Mouse (Mus musculus) embryonic facial prominence, embryonic 13.5 days (tissue): Measurements from ENCODE around the gene Mapk13. TPM values are rescaled to one million over a fixed set of nuclear protein-coding genes. Genes with fewer than 3 reads are reported as not detected.

Experiments used
- polyA plus RNA-seq: library from polyadenylated mRNA; unstranded; fragments of >200 nt; fragmentation: Nextera tagmentation; extraction: Ambion mirVana; gene quantifications from 2 replicates; pipeline ENCODE4 v1.2.1, GENCODE M21; 2015

Mapk13 gene
- polyA plus RNA-seq, 1 experiment from 2014 or later = 47.3 TPM

Other genes starting within 250 kb of the Mapk13 start
- not detected in 2 replicates for gene Armc12, start 238.5 kb upstream of the Mapk13 start, polyA plus RNA-seq
- not detected in 2 replicates for gene Clpsl2, start 219.9 kb upstream of the Mapk13 start, polyA plus RNA-seq
- 1.3 TPM in 1 of 2 replicates, not detected in the other for gene Clps, start 208.5 kb upstream of the Mapk13 start, polyA plus RNA-seq
- gene Lhfpl5, start 193.7 kb upstream of the Mapk13 start, polyA plus RNA-seq = 0.50 and 0.76 TPM in 2 replicates
- 96.6 and 97.9 TPM in 2 replicates for gene Srpk1, start 146.6 kb upstream of the Mapk13 start, polyA plus RNA-seq
- 0.43 and 0.46 TPM in 2 replicates for gene Slc26a8, start 79.1 kb upstream of the Mapk13 start, polyA plus RNA-seq
- gene Mapk14, start 78.0 kb upstream of the Mapk13 start, polyA plus RNA-seq = 41.6 and 42.5 TPM in 2 replicates
- 4.1 and 5.3 TPM in 2 replicates for gene AC170998.1, start 43.2 kb upstream of the Mapk13 start, polyA plus RNA-seq
- gene Brpf3, start 31.8 kb downstream of the Mapk13 start, polyA plus RNA-seq = 12.0 and 14.0 TPM in 2 replicates
- gene Pnpla1, start 89.1 kb downstream of the Mapk13 start, polyA plus RNA-seq = 0.26 and 0.98 TPM in 2 replicates
- 0.29 and 0.41 TPM in 2 replicates for gene 4930539E08Rik, start 146.0 kb downstream of the Mapk13 start, polyA plus RNA-seq
- gene Pxt1, start 174.5 kb downstream of the Mapk13 start, polyA plus RNA-seq = not detected in 2 replicates
- 99.9 and 103 TPM in 2 replicates for gene Kctd20, start 182.7 kb downstream of the Mapk13 start, polyA plus RNA-seq
- 114 and 129 TPM in 2 replicates for gene Stk38, start 238.7 kb downstream of the Mapk13 start, polyA plus RNA-seq